Mouse (Mus musculus) ES-Bruce4 (cell line): ENCODE data around the gene Selenbp1. TPM values are rescaled to one million over a fixed set of nuclear protein-coding genes. Genes with fewer than 3 reads are reported as not detected.

Experiments
- H3K27ac ChIP-seq: 2 replicates; pipeline ENCODE4 v1.5.1; 2012; ENCODE audit warnings: low read length, inconsistent platforms; ENCODE audit not compliant: insufficient read depth
- H3K27me3 ChIP-seq: 2 replicates; pipeline ENCODE4 v1.6.1; 2012; ENCODE audit warnings: mild to moderate bottlenecking, low read length, inconsistent platforms; ENCODE audit not compliant: control insufficient read depth, poor library complexity, insufficient read depth, severe bottlenecking
- H3K36me3 ChIP-seq: 2 replicates; pipeline ENCODE4 v1.6.1; 2012; ENCODE audit warnings: inconsistent platforms, mild to moderate bottlenecking, low read length, moderate library complexity; ENCODE audit not compliant: control insufficient read depth, poor library complexity, insufficient read depth, severe bottlenecking
- H3K4me1 ChIP-seq: one replicate; pipeline ENCODE4 v1.8.1; 2011; ENCODE audit warnings: low read length; ENCODE audit not compliant: control insufficient read depth, insufficient read depth
- H3K4me3 ChIP-seq: 2 replicates; pipeline ENCODE4 v1.5.1; 2011; ENCODE audit warnings: low read depth, mild to moderate bottlenecking, low read length
- H3K9ac ChIP-seq: 2 replicates; pipeline ENCODE4 v1.6.1; 2012; ENCODE audit warnings: low read depth, mild to moderate bottlenecking, inconsistent platforms; ENCODE audit not compliant: poor library complexity, severe bottlenecking
- H3K9me3 ChIP-seq: replicated peaks from 2 replicates; pipeline ENCODE4 v1.6.1; 2012; ENCODE audit warnings: mild to moderate bottlenecking, low read length, inconsistent platforms; ENCODE audit not compliant: control insufficient read depth, poor library complexity, insufficient read depth, severe bottlenecking
- CTCF ChIP-seq: IDR thresholded peaks from one replicate; pipeline ENCODE4 v1.8.1; 2011; ENCODE audit warnings: low read depth, low read length
- EP300 ChIP-seq: IDR thresholded peaks from 2 replicates; pipeline ENCODE4 v1.6.1; 2011; ENCODE audit warnings: low read depth, low read length; ENCODE audit not compliant: insufficient read depth
- POLR2A ChIP-seq: IDR thresholded peaks from one replicate; pipeline ENCODE4 v1.8.1; 2011; ENCODE audit warnings: low read length; ENCODE audit not compliant: insufficient read depth
- polyA plus RNA-seq: library from polyadenylated mRNA; stranded (reverse); fragments of >200 nt; gene quantifications from 2 replicates; pipeline ENCODE4 v1.2.4, GENCODE M21; 2011; ENCODE audit warnings: low read depth; ENCODE audit not compliant: missing spikeins, insufficient read depth, insufficient read length

Gene Selenbp1
- polyA plus RNA-seq, 1 experiment: 1.3 TPM

GRCm38 (mm10) chr3:94906482-94906881, 26.4 kb upstream of the Selenbp1 start:
- Histone ChIP-seq H3K4me1 (no peaks in the 10 kb centered on the region), H3K36me3 (no peaks in the 10 kb centered on the region), H3K4me3 (no peak overlapping the region), H3K27me3 (no peaks in the 10 kb centered on the region), H3K9me3 (no peaks in the 10 kb centered on the region), H3K9ac (no peak overlapping the region), H3K27ac (no peak overlapping the region)
- TF ChIP-seq CTCF (no peak), EP300 (no peak), POLR2A (no peak)

- Histone ChIP-seq H3K27ac (no peak overlapping the region), H3K9ac (no peak overlapping the region), H3K4me1 (no peaks in the 10 kb centered on the region), H3K36me3 (no peaks in the 10 kb centered on the region), H3K4me3 (no peak overlapping the region), H3K9me3 (no peaks in the 10 kb centered on the region), H3K27me3 (no peaks in the 10 kb centered on the region)
- TF ChIP-seq CTCF: no peak
Observed at GRCm38 (mm10) chr3:94911050-94911693, 21.7 kb upstream of the Selenbp1 start.

- TF ChIP-seq POLR2A: no peak
- TF ChIP-seq EP300: no peak
- no peak for TF ChIP-seq CTCF
- no peaks in the 10 kb centered on the region for H3K9me3 ChIP-seq
- no peak overlapping the region for H3K9ac ChIP-seq
- no peaks in the 10 kb centered on the region for H3K36me3 ChIP-seq
- H3K27ac ChIP-seq: no peak overlapping the region
- H3K27me3 ChIP-seq: no peaks in the 10 kb centered on the region
- H3K4me1 ChIP-seq: no peaks in the 10 kb centered on the region
- H3K4me3 ChIP-seq: no peak overlapping the region
Observed at GRCm38 (mm10) chr3:94913801-94914200, 19.1 kb upstream of the Selenbp1 start.

- Histone ChIP-seq H3K4me3 (no peak overlapping the region), H3K9ac (no peak overlapping the region), H3K9me3 (no peaks in the 10 kb centered on the region), H3K27me3 (no peaks in the 10 kb centered on the region), H3K36me3 (no peaks in the 10 kb centered on the region), H3K27ac (no peak overlapping the region), H3K4me1 (no peaks in the 10 kb centered on the region)
- no peak for TF ChIP-seq EP300
Observed at GRCm38 (mm10) chr3:94915903-94916741, 16.7 kb upstream of the Selenbp1 start.

- no peak for TF ChIP-seq CTCF
- TF ChIP-seq EP300: no peak
- TF ChIP-seq POLR2A: no peak
- peak overlapping the region; percentile 20 for H3K9ac ChIP-seq
Observed at GRCm38 (mm10) chr3:94917816-94918361, 15.0 kb upstream of the Selenbp1 start.

GRCm38 (mm10) chr3:94918845-94919244, 14.0 kb upstream of the Selenbp1 start:
- Histone ChIP-seq H3K9ac (no peak overlapping the region), H3K36me3 (no peaks in the 10 kb centered on the region), H3K9me3 (no peaks in the 10 kb centered on the region), H3K4me3 (no peak overlapping the region), H3K27ac (no peak overlapping the region), H3K27me3 (no peaks in the 10 kb centered on the region), H3K4me1 (no peaks in the 10 kb centered on the region)
- TF ChIP-seq POLR2A (no peak), EP300 (no peak), CTCF (no peak)

More at GRCm38 (mm10) chr3:94917816-94918361, 15.0 kb upstream of the Selenbp1 start:
- no peak overlapping the region for H3K27ac ChIP-seq
- H3K9me3 ChIP-seq: no peaks in the 10 kb centered on the region
- no peaks in the 10 kb centered on the region for H3K27me3 ChIP-seq
- H3K4me1 ChIP-seq: no peaks in the 10 kb centered on the region
- no peaks in the 10 kb centered on the region for H3K36me3 ChIP-seq
- H3K4me3 ChIP-seq: peak overlapping the region; percentile 7; the same call in 1 of the 2 replicates
